Mouse (Mus musculus) ovary, postnatal 36 days (tissue): ENCODE results near the gene Stac.

Experiments
- DNase-seq: peaks from one replicate; pipeline ENCODE4 v3.0.0; 2022; ENCODE audit warnings: low spot score, mixed read lengths

The Stac gene

DNA sequence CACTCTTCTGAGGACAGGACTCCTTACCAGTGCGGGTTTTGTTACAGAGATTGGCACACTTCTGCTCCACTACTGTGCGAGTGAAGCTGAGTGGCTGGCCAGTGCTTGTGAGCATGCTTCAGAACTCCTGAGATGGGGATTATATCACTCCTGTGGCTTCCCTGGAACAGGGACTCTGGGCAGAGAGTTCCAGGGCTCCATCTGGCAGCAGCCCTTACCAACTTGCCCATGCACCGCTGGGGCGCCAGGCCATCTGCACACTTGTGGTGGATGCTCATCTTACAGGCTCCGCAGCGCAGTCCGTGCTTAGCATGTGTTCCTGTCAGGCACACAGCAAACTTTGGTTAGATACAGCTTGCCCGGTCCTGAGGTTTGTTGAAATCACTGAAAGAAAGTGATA, 83.5 kb downstream of the Stac start:
- DNase-seq: no peak

GRCm38 (mm10) chr9:111587527-111587926, 102.6 kb downstream of the Stac start:
- no peak for DNase-seq

GRCm38 (mm10) chr9:111578784-111579183, 111.4 kb downstream of the Stac start:
- DNase-seq: no peak

DNA sequence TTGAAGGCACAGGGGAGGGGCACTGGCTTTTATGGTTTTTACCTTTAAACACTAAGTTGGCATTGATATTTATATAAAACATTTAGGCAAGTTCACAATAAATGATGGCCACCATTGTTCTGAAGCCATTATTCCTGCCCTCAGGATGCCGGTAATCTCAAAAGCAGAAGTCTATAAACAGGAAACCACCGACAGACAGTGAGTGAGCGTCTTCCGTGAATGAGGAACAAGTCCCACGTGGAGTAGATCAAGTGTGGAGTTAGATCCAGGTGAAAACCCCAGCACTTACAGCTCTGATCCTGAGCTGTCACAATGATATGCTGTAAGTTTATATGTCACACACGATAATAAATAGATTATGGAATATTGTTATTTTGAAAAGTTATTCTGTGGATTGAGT, 112.7 kb downstream of the Stac start:
- DNase-seq: no peak

GRCm38 (mm10) chr9:111575889-111576288, 114.3 kb downstream of the Stac start:
- DNase-seq: no peak

DNA sequence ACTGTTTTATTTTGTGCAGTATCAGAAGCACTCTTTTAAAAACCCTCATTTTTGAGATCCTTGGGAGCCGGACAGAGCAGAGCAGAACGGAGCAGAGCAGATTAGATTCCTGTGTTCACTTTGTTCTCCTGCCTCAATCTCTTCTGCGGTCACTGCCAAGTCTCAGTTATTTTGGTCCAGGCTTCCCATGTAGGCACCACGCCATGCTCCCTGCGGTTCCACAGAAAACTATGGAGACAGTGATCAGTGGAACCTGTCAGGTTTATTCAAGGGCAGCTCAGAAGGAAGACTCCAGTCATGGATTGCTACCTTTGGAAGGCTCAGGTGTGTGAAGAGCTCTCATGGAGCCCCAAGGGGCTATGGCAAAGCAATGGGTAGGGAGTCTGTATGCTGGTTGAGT, 116.3 kb downstream of the Stac start:
- DNase-seq: no peak

GRCm38 (mm10) chr9:111571619-111572018, 118.5 kb downstream of the Stac start:
- DNase-seq: no peak

DNA sequence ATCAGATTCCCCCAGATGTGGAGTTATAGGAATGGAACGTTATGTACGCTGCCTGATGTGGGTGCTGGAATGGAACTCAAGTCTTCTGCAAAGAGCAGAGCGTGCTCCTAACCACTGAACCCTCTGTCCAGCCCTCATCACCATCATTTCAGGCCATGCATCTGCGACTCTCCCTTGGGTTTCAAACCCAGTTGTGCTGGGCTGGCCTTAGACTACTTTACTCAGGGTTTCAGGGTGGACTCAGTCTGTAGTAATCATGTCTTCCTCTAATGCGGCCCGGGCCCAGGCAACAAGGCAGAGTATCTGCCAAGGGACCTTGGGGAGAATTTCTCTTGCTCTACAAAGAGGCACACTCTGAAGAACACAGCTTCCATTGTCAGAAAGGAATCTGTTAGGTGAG, 126.0 kb downstream of the Stac start:
- DNase-seq: no peak

DNA sequence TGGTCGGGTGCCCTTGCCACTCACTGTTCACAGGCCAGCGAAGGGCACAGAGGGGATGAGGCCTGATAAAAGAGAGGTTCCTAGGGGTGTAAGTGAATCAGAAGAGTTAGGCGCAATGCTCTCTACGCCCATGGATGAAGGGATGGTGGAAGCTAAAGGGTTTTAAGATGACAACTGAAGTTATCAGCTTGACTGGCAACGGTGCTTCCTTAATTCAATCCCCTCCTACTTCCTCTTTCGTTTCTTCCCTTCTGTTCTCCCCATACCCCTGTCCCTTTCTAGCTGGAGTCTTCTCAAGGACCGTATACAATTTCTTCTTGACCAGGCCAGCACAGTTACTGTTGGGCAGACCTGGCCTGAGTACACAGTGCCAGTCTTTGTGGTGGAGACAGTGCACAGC, 126.9 kb downstream of the Stac start:
- no peak for DNase-seq

DNA sequence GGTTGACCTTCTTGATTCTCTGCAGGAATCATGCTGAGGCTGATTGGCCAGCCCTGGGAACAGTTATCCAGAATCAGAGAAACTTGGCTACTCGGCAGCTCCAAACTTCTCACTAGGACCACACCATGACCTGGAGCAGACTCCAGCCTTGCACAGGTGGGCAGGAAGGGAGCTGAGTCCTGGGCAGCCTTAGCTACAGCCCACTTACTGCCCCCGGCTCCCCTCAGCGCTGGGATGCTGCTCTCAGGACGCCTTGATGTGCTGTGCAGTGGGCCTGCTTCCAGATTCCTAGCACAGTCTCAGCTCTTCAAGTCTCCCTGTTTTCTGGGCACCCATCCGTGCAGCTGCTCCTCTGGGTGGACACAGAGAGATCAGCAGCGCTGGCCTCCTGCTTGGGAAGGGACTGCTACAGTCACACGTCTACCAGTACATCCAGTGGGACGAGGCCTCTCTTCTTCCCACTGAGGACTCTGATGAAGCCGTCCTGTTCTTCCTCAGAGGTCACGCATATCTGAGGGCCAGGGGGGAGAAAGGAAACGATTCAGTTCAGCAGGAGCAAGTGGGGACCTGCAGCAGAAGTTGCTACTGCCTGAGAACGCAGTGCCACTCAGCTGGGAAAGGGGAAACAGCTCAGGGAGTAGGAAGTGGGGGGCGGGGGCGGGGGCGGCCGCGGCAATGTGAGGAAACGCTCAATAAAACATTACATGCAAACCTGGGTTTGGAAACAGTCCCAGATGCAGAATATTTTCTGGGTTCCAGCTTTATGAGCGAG, 127.7 kb downstream of the Stac start:
- DNase-seq: no peak

DNA sequence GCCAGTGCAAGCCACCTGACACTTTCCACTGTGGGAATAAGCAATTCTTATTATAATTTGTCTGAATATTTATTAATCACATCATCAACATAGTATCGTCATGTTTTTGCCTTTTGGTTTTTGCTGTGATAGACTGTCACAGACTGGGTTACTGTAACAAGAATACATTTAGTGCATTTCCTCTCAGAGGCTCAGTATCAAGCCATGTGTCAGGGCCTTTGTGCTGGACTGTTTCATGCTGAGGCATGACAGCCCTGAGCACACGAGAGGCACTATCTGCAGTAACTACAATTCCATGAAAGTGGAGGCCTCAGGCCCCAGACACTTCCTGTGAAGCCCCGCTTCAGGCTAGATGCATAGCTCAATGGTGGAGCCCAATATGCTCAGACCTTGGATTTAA, 133.4 kb downstream of the Stac start:
- DNase-seq: no peak

DNA sequence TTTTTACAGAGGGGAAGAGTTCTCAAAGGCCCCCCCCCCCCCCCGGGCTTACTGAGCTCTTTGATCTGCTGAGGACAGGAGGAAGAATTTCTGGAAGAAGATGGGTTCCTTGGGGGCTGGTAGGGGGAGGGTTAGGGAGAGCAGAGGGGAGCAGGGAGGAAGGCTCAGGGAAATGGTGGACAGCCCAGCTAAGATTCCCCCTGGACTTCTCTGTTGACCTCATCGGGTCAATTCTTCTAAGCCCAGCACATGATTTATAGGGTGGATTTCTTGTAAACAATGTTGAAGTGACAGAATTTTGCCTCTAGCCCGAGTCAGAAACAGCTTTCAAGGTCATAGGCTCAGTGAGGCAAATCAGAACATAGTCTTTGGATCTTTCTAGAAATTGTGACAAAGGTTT, 137.3 kb downstream of the Stac start:
- DNase-seq: no peak

DNA sequence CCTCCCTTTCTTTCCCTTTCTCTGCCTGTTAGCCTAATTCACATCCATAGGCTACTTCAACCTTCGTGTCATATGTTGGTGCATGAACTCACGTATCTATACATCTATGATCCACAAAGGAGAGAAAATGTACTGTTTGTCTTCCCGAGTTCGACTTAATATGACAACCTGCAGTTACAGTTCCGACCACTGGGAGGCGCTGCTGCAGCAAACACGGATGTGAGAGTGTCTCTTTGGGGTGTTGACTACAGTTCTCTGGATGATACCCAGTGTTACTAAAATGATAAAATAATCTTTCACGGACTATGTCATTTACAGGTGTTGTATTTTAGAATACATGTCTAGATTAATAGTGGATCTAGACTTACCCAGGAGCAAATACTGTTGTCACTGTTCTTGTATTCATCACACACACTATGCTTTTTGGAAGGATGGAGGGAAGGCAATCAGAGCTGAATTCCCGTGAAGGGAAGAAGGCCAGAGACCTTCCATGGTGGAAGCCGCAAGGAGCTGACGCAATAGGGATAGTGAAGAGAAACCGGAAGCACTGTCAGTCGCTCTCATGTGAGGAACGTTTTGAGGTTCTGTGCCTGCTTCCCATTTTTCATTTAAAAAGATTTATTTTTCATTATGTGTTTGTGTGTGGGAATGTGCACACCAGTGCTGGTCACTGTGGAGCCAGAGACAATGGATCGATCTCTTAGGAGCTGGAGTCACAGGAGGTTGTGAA, 138.5 kb downstream of the Stac start:
- DNase-seq: no peak

- no peak for DNase-seq
These were observed 139.2 kb downstream of the Stac start for GRCm38 (mm10) chr9:111550963-111551321.

DNA sequence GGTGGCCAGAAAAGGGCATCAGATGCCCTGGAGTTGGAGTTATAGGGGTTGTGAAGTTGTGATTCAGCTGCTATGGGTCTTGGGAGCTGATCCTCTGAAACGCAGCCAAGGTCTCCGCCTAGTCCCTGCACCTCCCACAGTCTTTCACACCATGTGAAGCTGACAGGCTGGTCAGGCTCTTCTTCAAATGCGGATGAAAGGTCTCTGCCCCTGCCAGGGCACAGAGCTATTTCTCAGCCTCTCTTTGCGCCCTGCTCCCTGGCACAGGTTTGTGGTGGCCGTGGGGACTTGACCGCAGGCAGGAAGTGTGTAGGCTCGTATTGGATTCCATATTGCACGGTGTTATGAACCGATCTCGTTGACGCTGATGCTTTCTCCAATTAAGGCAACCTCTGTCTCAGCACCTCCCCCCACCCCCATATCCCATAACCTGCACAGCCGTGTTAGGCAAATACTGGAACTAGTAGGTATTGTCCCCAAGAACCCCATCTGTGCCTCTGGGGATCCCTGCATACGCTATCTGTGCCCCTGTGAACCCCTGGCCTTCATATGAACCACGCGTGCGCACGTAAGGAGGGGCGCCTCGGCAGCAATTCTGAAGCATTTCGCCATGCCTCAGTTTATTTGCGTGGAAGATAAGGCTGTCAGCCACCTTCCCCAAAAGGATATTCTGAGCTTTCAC, 139.7 kb downstream of the Stac start:
- no peak for DNase-seq

DNA sequence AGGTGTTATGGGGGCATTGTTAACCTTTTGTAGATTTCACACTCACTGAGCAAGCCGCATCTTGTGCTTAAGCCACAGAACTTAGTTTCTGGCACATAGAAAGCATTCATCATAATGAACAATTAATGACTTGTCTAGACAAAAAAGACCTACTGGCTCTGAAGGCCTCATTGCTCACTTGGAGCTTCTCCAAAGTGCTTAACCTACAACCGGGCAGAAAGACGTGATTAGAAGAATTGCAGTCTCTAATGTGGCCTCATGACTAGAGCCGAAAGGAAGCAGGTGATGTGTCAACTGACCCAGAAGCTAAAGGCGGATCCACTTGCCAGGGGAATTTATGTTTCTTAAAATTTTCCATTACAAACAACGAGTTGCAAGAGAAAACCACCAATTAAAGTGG, 147.5 kb downstream of the Stac start:
- no peak for DNase-seq

- no peak for DNase-seq
These were observed 154.6 kb downstream of the Stac start for GRCm38 (mm10) chr9:111535445-111536064.

GRCm38 (mm10) chr9:111534744-111535423, 155.3 kb downstream of the Stac start:
- no peak for DNase-seq

- DNase-seq: no peak
These were observed 166.3 kb downstream of the Stac start for GRCm38 (mm10) chr9:111523871-111524270.

- DNase-seq: no peak
These were observed 167.0 kb downstream of the Stac start for GRCm38 (mm10) chr9:111523111-111523510.

DNA sequence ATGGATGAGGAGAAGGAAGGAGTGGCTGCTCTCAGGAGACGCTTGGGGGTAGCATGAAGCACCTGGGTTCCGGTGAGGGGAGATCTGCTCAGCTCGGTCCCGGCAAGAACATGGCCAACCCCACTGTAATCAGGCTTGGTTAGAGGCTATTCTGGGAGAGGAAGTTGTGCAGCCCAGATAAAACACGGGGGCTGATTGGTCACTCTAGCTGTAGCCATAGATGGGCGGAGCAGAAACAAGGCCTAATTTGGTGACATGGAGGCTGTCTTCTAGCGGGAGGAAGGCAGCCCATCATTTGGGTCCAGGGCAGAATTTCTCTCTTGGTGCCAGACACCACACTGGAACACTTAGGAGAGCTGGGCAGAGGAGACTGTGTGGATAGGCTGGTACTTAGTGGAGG, 167.9 kb downstream of the Stac start:
- DNase-seq: no peak

- no peak for DNase-seq
These were observed 174.6 kb downstream of the Stac start for GRCm38 (mm10) chr9:111515536-111515935.
